Mouse (Mus musculus) heart, embryonic 14.5 days (tissue): ENCODE measurements around the gene Fanca. TPM values are rescaled to one million over a fixed set of nuclear protein-coding genes. Genes with fewer than 3 reads are reported as not detected.

Experiments
- ATAC-seq: fragments of 200-750 bp; cut with Nextera tagmentation; 2 replicates; pipeline ENCODE4 v1.8.0; 2017; ENCODE audit warnings: low read depth, moderate TSS enrichment; ENCODE audit not compliant: insufficient number of reproducible peaks, insufficient read depth, low FRiP score
- H3K27ac ChIP-seq, 2 experiments: fragments of 200-500 bp in 1 of 2; fragments of 300-500 bp in 1 of 2; sonication (generic) in 1 of 2; replicated peaks in 1 of 2; 2 replicates each; pipeline ENCODE4 v1.5.1; 2012 to 2014; ENCODE audit warnings: low read depth in 2 of 2, low read length in 2 of 2, control low read depth in 1 of 2, mild to moderate bottlenecking in 1 of 2, mixed read lengths in 1 of 2; ENCODE audit not compliant: control insufficient read depth in 1 of 2, insufficient read depth in 1 of 2
- H3K27me3 ChIP-seq: fragments of 300-500 bp; sonication (generic); 2 replicates; pipeline ENCODE4 v1.6.1; 2014; ENCODE audit warnings: mild to moderate bottlenecking, low read length, control low read depth; ENCODE audit not compliant: control insufficient read depth, insufficient read depth
- H3K36me3 ChIP-seq: fragments of 300-500 bp; sonication (generic); 2 replicates; pipeline ENCODE4 v1.6.1; 2014; ENCODE audit warnings: mild to moderate bottlenecking, control low read depth, low read length, mixed read lengths; ENCODE audit not compliant: control insufficient read depth, insufficient read depth
- H3K4me1 ChIP-seq, 2 experiments: fragments of 200-500 bp in 1 of 2; fragments of 300-500 bp in 1 of 2; sonication (generic) in 1 of 2; 2 replicates each; pipeline ENCODE4 v1.6.1; 2012 to 2014; ENCODE audit warnings: low read length in 2 of 2, control low read depth in 1 of 2, mixed read lengths in 1 of 2; ENCODE audit not compliant: control insufficient read depth in 2 of 2, insufficient read depth in 2 of 2
- H3K4me2 ChIP-seq: fragments of 300-500 bp; sonication (generic); 2 replicates; pipeline ENCODE4 v1.6.1; 2014; ENCODE audit warnings: mild to moderate bottlenecking, low read length
- H3K4me3 ChIP-seq, 2 experiments: fragments of 200-500 bp in 1 of 2; fragments of 300-500 bp in 1 of 2; sonication (generic) in 1 of 2; 2 replicates each; pipeline ENCODE4 v1.5.1; 2012 to 2014; ENCODE audit warnings: low read length in 2 of 2, mild to moderate bottlenecking in 2 of 2, control low read depth in 1 of 2, low read depth in 1 of 2, moderate library complexity in 1 of 2; ENCODE audit not compliant: control insufficient read depth in 1 of 2, insufficient read depth in 1 of 2
- H3K9ac ChIP-seq: fragments of 300-500 bp; sonication (generic); 2 replicates; pipeline ENCODE4 v1.6.1; 2014; ENCODE audit warnings: mild to moderate bottlenecking, low read length
- H3K9me3 ChIP-seq: fragments of 300-500 bp; sonication (generic); 2 replicates; pipeline ENCODE4 v1.6.1; 2016; ENCODE audit warnings: low read length, control low read depth; ENCODE audit not compliant: control insufficient read depth
- WGBS: fragments of 180-500 bp; shearing (Covaris S2); extraction: QIAGEN DNeasy Blood & Tissue Kit; methylation state at CpG from one replicate; pipeline ENCODE4 v1.1.7; 2014; 5-methylcytosine and 5-hydroxymethylcytosine counted together
- polyA plus RNA-seq: library from polyadenylated mRNA; unstranded; fragments of >200 nt; fragmentation: Nextera tagmentation; extraction: Ambion mirVana; gene quantifications from 2 replicates; pipeline ENCODE4 v1.2.1, GENCODE M21; 2014

Fanca gene
- polyA plus RNA-seq = 16.5 and 19.4 TPM in 2 replicates

DNA sequence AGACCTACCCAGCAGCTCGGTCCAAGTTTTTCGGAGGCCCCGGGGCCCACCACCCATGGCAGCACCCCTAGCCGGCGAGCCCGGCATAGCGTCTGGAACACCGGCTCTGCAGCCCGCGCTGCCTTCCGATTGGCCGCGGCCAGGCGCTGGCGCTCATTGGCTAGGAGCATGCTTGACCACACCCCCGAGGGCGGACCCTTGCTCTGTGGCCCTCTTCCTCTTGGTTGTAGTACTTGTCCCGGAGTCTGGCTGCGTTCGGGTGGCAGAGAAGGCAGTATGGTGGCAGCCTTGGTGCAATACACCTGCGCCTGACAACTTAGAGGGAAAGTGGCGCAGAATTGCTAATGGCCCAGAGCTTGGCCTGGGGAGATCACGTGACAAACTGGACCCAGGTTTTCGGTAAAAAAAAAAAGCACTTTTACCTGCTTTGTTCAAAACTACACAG, at the start of gene Fanca:
Fanca (minus strand) TSS at position 110 of the 445 bp plus-strand sequence.
- peak within 1 kb of the TSS; percentile 80 for H3K9ac ChIP-seq

DNA sequence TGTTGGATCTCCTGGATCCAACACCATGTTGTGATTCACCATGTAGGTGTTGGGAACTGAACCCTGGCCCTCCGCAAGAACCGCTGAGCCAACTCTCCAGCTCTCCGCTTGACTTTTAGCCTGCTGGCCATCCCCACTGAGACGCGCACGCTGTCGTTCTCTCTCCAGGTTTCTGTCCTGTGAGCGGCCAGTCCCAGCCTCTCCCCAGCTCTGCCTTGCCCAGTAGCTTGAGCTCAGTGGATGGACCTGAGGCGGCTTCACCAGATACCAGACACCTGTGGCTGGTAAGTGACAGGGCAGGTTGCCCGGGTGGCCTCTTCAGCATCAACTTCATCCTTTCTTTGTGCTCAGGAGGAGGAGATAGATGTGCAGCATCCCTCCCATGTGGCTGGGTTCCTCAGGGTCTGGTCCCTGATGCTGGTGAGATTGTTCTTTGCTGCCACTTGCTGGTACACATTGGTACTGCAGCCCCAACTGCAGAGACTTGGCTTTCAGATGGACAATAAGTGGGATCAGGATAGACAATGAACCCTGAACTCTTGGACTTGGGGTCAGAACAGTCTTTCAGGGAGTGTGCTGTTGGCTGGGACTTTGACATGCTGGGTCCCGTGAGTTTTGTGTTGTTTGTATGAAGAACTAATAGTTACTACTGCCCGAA, 42.8 kb upstream of the Fanca start:
- Histone ChIP-seq H3K4me2 (no peak overlapping the region), H3K4me3 (no peak overlapping the region), H3K27me3 (no peaks in the 10 kb centered on the region), H3K4me1 (no peaks in the 10 kb centered on the region), H3K36me3 (no peaks in the 10 kb centered on the region), H3K27ac (no peak overlapping the region), H3K9me3 (no peaks in the 10 kb centered on the region), H3K9ac (no peak overlapping the region)
- WGBS = 36% methylated on average over 12 of the region's 12 CpGs
- no peak; the same call in 1 of the 2 replicates for ATAC-seq

More for the DNA sequence above, at the start of gene Fanca:
- Histone ChIP-seq H3K9me3 (no peaks in the 10 kb centered on the region), H3K27ac (no peak within 1 kb of the TSS), H3K27me3 (no peaks in the 10 kb centered on the region), H3K4me1 (peaks cover 0 to 14% of the 10 kb centered on the region in 2 experiments; a peak in 3 of 4 replicates), H3K4me2 (peak within 1 kb of the TSS; percentile 81), H3K4me3 (peak within 1 kb of the TSS; percentile 59 to 76), H3K36me3 (no peaks in the 10 kb centered on the region)
- peak; percentile 94 for ATAC-seq
- under 1% methylated on average over 24 of the region's 24 CpGs for WGBS

DNA sequence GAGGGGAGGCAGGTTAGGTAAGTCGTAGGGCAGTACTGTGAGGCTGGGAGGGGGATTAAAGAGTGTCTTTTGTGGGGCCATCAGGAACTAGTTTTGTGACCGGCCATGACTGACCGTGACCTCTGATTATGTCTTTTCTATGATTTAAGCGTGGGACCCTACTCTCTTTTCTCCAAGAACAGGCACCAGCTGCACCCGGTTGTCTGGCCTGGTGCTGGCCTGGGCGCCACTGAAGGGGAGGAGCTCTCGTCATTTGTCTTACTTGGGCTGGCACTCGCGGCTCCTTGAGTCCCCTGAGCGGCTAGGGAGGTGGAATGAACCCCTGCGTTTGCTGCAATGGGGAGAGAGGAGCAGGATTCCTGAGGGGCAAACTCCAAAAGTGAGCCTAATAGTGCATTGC, 34.8 kb upstream of the Fanca start:
- Histone ChIP-seq H3K27me3 (peaks cover 21% of the 10 kb centered on the region), H3K9ac (no peak overlapping the region), H3K4me2 (no peak overlapping the region), H3K9me3 (no peaks in the 10 kb centered on the region), H3K4me3 (no peak overlapping the region), H3K27ac (no peak overlapping the region), H3K36me3 (no peaks in the 10 kb centered on the region), H3K4me1 (peaks cover 8 to 10% of the 10 kb centered on the region in 2 experiments)
- ATAC-seq = no peak
- WGBS = 49% methylated on average over 11 of the region's 11 CpGs

DNA sequence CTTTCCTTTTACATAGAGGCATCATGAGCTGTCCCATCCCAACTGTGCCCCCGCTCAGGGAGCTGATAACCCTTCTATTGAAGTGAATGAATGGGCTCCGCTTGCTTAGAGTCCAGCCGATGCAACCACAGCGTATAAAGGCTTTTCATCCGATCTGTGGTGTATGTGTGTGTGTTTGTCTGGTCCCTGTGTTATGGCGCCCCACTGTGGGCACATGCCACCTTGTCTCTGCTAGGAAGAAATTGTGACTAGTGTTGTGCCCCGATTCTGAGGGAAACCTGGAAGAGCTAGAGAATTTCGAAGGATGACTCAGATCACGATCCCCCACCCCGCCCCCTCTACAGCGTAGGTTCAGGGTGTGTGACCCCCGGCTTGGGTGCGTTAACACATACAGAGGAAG, 34.4 kb upstream of the Fanca start:
- no peak for ATAC-seq
- Histone ChIP-seq H3K27ac (no peak overlapping the region), H3K27me3 (peaks cover 21% of the 10 kb centered on the region), H3K4me1 (peaks cover 13 to 14% of the 10 kb centered on the region in 2 experiments), H3K4me3 (no peak overlapping the region), H3K4me2 (no peak overlapping the region), H3K36me3 (no peaks in the 10 kb centered on the region), H3K9me3 (no peaks in the 10 kb centered on the region), H3K9ac (no peak overlapping the region)
- WGBS = 52% methylated on average over 13 of the region's 13 CpGs

DNA sequence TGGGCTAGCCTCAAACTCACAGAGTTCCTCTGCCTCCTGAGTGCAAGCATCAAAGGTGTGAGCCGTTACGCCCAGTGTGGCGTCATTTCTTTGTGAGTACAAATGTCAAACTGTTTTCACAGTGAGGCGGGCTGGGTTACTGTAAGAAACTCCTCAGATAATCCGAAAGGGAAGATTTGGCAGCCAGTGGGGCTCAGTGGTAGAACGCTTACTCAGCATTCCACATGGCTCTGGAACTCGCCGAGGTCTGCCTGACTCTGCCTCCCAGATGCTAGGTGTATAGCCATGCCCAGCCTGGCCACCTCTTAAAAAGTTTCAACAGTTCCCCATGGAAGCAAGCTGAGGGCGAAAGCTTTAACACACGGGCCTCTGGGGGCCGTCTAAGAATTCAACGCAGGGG, 33.7 kb upstream of the Fanca start:
- H3K4me1 ChIP-seq = peaks cover 14 to 15% of the 10 kb centered on the region in 2 experiments
- H3K4me3 ChIP-seq = no peak overlapping the region
- H3K9me3 ChIP-seq = no peaks in the 10 kb centered on the region
- no peak for ATAC-seq
- H3K27ac ChIP-seq = no peak overlapping the region
- no peak overlapping the region for H3K9ac ChIP-seq
- H3K36me3 ChIP-seq = no peaks in the 10 kb centered on the region
- WGBS = 73% methylated on average over 12 of the region's 12 CpGs
- no peak overlapping the region for H3K4me2 ChIP-seq
- peaks cover 21% of the 10 kb centered on the region for H3K27me3 ChIP-seq

DNA sequence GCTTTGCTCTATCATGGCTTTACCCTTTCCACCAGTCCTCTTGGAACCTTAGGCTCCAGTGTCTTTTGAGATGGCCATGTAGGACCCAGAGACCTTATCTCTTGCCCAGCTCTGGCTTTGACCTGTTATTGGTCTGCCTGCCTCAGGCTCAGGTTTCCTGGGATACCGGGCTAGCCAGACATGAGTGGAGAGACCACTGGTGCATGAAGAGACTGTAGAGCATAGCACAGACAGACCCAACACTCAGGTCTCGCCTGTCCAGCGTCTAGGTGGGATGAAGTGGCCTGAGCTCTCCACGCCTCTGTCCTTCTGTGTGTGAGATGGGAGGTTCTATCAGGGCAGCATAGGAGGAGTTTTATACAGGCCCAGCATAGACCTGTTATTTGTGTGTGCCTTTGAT, 30.7 kb upstream of the Fanca start:
- Histone ChIP-seq H3K27me3 (peaks cover 14% of the 10 kb centered on the region), H3K4me2 (no peak overlapping the region), H3K27ac (no peak overlapping the region), H3K9me3 (no peaks in the 10 kb centered on the region), H3K9ac (no peak overlapping the region), H3K4me3 (no peak overlapping the region), H3K36me3 (no peaks in the 10 kb centered on the region), H3K4me1 (peaks cover 14 to 15% of the 10 kb centered on the region in 2 experiments)
- ATAC-seq = no peak
- WGBS = 71% methylated on average over 4 of the region's 4 CpGs

DNA sequence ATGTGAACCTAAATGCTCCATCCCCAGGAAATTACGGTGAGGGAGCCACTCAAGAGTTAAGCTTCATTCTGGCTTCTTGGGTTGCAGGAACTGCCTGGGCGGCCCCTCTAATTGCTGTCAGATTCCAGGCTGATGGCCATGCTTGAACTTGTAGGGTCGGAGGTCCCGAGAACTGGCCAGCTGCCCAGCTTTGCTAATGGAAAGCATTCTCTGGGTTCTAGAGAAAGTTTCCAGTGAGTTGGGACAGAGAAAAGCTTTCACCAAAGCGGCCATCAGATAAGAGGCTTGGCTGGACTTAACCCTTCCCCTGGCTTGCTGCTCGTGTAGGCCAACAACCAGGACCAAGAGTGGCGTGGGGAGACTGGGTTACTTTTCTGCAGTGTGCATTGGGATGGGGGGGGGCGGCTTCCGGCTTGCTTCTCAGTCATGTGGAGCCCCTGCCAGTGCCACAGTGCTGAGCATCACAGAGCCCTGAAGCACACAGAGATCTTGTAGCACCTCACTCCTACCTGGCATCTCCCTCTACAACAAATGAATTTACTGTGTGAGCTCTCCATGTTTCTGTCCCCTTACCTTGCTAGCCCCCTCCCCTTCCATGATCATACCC, 30.0 kb upstream of the Fanca start:
- H3K27ac ChIP-seq = peak overlapping the region; percentile 5 to 14; a peak in 1 of 4 replicates
- no peak overlapping the region for H3K4me3 ChIP-seq
- ATAC-seq = peak; percentile 35; the same call in 1 of the 2 replicates
- H3K4me1 ChIP-seq = peaks cover 19 to 20% of the 10 kb centered on the region in 2 experiments
- H3K9ac ChIP-seq = no peak overlapping the region
- WGBS = 15% methylated on average over 9 of the region's 9 CpGs
- H3K27me3 ChIP-seq = peaks cover 8% of the 10 kb centered on the region; the same call in 1 of the 2 replicates
- no peak overlapping the region for H3K4me2 ChIP-seq
- H3K9me3 ChIP-seq = no peaks in the 10 kb centered on the region
- no peaks in the 10 kb centered on the region for H3K36me3 ChIP-seq
